Mouse (Mus musculus): Measurements from ENCODE around the gene Mecom. TPM values are rescaled to one million over a fixed set of nuclear protein-coding genes. Genes with fewer than 3 reads are reported as not detected.
A peak's percentile ranks its signal among the peaks of the same experiment; 100 is the strongest.

Mecom gene
- polyA plus RNA-seq, 1 experiment from 2014 or later, result 217 TPM

DNA sequence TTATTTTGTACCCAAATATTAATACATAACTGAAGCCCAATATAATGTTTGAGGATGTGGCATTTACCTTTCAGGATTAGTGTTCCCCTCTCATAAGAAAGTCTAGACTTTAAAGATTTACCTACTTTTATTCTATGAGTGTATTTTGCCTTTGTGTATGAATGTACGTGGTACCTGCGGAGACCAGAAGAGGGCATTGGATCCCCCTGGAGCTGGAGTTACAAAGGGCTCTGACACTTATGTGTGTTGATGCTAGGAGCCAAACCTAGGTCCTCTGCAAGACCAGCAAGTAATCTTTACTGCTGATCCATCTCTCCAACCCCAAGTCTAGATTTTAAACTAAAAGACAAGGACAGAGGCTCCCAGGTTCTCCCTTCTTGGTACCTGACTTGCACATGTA, 86.0 kb downstream of the Mecom start:
- Histone ChIP-seq H3K36me3 (peaks cover 24% of the 10 kb centered on the region), H3K4me1 (peaks cover 16% of the 10 kb centered on the region; the same call in 1 of the 2 replicates), H3K27ac (no peak overlapping the region), H3K27me3 (ENCODE audit: low read depth, poor library complexity, severe bottlenecking) (no peaks in the 10 kb centered on the region), H3K4me3 (no peak overlapping the region), H3K9me3 (replicated peaks) (no peaks in the 10 kb centered on the region)
- whole genome bisulfite sequencing, result 88% methylated on average over 2 of the region's 2 CpGs
- no peak for DNase-seq (ENCODE audit: low spot score)

DNA sequence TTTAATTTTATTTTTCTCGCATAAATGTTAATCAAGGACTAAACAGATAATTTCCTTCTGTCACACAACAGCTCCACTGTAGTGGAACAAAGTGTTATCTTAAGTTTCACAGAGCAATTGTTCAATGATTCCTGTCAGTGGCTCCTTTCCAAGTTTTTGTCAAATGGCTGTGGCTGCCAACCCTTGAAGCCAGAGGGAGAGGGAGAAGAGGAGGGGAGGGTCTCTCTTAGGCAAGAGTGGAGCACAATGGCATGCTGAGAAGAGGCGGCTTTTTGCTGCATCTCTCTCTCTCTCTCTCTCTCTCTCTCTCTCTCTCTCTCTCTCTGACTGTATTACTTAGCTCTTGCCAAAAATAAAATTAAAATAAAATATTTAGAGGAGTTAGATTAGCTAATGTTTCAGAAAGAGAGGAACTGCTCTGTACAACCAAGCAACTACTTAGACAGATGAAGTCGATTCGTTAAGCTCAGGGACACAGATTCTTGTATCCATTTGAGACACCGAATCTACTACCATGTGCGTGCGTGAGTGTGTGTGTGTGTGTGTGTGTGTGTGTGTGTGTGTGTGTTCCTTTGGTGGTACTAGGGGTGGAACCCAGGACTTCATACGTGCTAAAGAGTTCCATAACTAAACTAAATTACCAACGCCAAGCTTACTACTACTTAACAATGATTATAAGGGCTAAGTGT, 86.8 kb downstream of the Mecom start:
- H3K9me3 ChIP-seq (replicated peaks), result no peaks in the 10 kb centered on the region

DNA sequence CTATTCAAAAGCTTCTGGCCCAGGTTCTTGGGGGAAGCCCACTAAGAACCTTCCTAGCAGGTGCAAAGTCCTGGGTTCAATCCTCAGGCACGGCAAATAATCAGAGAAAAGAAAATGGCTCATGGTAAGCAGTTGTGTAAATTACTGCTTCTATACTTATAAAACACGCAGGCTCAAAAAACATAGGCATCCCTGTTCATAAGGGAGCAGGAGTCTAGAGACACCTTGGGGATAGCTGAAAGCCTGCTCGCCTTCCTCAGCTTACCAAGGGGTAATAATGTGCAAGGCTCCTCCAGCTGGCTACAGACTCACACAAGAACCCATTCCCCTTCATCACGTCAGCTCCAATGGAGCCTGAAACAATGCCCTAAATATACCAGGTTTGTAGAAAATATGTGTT, 88.2 kb downstream of the Mecom start:
- WGBS, result 88% methylated on average over 4 of the region's 4 CpGs
- no peak for DNase-seq (ENCODE audit: low spot score)
- H3K27me3 ChIP-seq (ENCODE audit: low read depth, poor library complexity, severe bottlenecking), result no peaks in the 10 kb centered on the region
- H3K4me1 ChIP-seq, result peaks cover 9% of the 10 kb centered on the region
- H3K4me3 ChIP-seq, result no peak overlapping the region
- peaks cover 20% of the 10 kb centered on the region for H3K36me3 ChIP-seq
- no peak overlapping the region for H3K27ac ChIP-seq
- no peaks in the 10 kb centered on the region for H3K9me3 ChIP-seq (replicated peaks)

More for the DNA sequence above, 86.8 kb downstream of the Mecom start:
- Histone ChIP-seq H3K36me3 (peaks cover 24% of the 10 kb centered on the region), H3K27me3 (ENCODE audit: low read depth, poor library complexity, severe bottlenecking) (no peaks in the 10 kb centered on the region), H3K27ac (no peak overlapping the region), H3K4me1 (peaks cover 16% of the 10 kb centered on the region; the same call in 1 of the 2 replicates), H3K4me3 (no peak overlapping the region)
- DNase-seq (ENCODE audit: low spot score), result no peak
- WGBS, result 91% methylated on average over 9 of the region's 9 CpGs

DNA sequence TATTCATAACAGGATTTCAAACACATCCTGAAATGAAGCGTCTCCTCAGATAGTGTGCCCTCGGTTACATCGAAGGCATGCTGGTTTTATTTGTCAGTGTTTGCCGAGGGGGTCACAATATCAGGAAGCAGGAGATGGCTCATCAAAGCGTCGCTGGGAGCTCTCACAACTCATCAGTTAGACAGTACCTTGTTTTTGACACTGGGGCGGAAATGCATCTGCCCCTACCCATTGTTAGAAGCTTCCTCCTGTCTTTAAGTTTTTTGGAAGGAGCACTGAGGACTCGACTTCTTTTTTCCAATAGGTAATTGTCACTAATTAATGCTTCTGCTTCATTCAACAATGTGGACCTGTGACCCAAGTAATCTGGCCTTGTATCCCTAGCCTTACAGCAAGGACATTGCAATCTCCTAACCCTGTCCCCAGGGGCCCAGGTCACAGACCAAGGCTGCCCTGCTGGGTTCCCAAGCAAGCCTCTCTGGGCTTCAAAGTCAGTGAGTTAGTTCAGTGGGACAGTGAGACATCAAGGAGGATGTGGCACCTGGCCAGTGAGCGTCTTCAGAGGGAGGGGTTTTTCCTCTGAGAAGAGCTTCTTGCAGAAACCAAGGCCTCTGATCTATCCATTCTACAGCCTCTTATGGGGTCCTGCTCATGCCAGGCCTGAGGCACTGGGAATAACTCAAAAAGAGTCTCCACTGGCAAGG, 89.7 kb downstream of the Mecom start:
- 59% methylated on average over 9 of the region's 9 CpGs for WGBS
- no peak for DNase-seq (ENCODE audit: low spot score)
- H3K4me1 ChIP-seq, result peaks cover 24% of the 10 kb centered on the region

DNA sequence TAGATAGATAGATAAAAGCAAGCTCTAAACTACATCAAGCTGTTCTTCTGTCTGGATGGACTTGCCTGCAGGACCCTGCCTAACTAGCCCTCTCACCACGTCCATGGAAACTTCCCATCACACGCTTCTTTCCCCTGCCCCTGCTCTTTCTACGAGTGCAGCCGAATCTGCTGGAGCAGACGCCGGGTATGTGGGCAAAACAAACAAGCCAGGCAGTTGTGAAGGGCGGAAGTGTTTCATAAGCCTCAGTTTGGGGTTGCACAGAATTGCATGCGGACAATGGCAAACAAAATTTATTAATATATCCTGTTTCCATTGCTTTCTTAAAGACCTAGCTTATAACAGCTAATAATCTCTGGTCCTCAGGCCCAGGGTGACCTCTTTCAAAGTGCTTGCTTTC, 91.9 kb downstream of the Mecom start:
- 76% methylated on average over 8 of the region's 8 CpGs for WGBS
- DNase-seq (ENCODE audit: low spot score), result no peak
- no peak overlapping the region for H3K4me3 ChIP-seq
- peaks cover 32% of the 10 kb centered on the region for H3K4me1 ChIP-seq
- 0 out of 2 replicates have a peak, but pooled peaks cover 2% of the 10 kb centered on the region for H3K36me3 ChIP-seq
- H3K27me3 ChIP-seq (ENCODE audit: low read depth, poor library complexity, severe bottlenecking), result no peaks in the 10 kb centered on the region
- H3K27ac ChIP-seq, result no peak overlapping the region
- no peaks in the 10 kb centered on the region for H3K9me3 ChIP-seq (replicated peaks)

More for the DNA sequence above, 89.7 kb downstream of the Mecom start:
- Histone ChIP-seq H3K9me3 (replicated peaks) (no peaks in the 10 kb centered on the region), H3K4me3 (no peak overlapping the region), H3K36me3 (peaks cover 8% of the 10 kb centered on the region), H3K27me3 (ENCODE audit: low read depth, poor library complexity, severe bottlenecking) (no peaks in the 10 kb centered on the region), H3K27ac (no peak overlapping the region)

DNA sequence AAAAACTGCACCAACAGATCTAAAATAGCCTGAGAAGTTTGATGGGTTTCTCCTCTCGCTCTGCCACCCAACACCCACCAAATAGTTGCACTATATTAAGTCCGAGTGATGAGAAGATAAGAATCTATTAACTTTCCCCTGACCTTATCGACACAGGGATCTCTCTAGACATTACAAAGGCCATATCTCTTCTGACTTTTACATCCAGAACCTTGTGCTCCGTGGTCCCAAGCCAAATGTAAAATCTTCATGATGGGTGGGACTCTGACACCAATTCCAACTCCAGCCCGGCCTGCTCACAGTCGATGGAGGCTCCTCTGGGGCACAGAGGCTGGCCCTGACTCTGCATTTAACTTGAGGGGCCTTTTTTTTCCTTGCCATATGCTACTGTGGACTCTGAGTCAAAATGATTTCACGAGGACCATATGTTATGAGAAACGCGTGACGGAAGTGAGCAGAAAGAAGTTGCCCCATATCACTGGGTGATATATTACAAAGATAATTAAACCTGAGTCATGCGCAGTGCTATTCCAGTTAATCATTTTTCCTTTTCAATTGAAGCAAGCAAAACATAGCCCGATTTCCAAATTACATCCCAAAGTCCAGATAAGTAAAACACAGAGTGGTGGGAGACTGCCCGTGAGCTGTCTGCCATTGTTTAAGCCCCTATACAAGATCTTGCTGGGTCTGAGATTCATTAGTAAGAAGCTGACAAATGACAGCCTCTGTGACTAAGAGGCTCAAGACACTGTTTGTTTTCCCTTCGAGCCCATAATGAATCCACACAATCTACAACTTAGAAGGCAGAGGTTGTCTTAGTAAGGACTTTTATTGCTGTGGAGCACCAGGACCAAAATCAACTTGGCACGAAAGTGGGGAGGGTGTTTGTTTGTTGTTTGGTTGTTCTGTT, 94.0 kb downstream of the Mecom start:
- H3K36me3 ChIP-seq, result peaks cover 14% of the 10 kb centered on the region
- H3K27ac ChIP-seq, result peak overlapping the region; percentile 56
- no peaks in the 10 kb centered on the region for H3K9me3 ChIP-seq (replicated peaks)
- WGBS, result 47% methylated on average over 15 of the region's 15 CpGs
- H3K4me3 ChIP-seq, result no peak overlapping the region
- DNase-seq (ENCODE audit: low spot score), result peak; percentile 39
- peaks cover 32% of the 10 kb centered on the region for H3K4me1 ChIP-seq
- H3K27me3 ChIP-seq (ENCODE audit: low read depth, poor library complexity, severe bottlenecking), result no peaks in the 10 kb centered on the region

DNA sequence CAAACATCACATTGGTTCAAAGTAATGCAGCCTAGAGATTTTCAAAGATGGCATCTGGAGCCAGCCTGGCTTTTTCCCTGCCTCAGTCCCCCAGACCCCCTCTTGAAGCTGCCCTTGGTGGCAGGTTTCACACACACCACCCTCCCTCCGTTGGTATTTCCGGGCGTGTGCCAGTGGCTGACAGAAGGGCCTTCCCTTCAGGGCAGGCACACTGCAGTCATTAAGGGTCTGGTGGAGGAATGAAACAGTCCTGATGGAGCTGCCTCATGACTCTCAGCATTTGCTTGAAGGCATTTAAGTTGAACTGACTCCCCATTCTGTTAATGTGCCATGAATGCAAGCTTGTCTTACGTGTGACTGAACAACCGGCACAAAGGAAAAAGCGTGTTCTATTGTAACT, 94.8 kb downstream of the Mecom start:
- H3K9me3 ChIP-seq (replicated peaks), result no peaks in the 10 kb centered on the region
- 70% methylated on average over 6 of the region's 6 CpGs for WGBS
- peaks cover 25% of the 10 kb centered on the region for H3K4me1 ChIP-seq
- DNase-seq (ENCODE audit: low spot score), result peak; percentile 39
- H3K36me3 ChIP-seq, result peaks cover 18% of the 10 kb centered on the region
- peak overlapping the region; percentile 66 for H3K27ac ChIP-seq
- no peak overlapping the region for H3K4me3 ChIP-seq
- no peaks in the 10 kb centered on the region for H3K27me3 ChIP-seq (ENCODE audit: low read depth, poor library complexity, severe bottlenecking)

DNA sequence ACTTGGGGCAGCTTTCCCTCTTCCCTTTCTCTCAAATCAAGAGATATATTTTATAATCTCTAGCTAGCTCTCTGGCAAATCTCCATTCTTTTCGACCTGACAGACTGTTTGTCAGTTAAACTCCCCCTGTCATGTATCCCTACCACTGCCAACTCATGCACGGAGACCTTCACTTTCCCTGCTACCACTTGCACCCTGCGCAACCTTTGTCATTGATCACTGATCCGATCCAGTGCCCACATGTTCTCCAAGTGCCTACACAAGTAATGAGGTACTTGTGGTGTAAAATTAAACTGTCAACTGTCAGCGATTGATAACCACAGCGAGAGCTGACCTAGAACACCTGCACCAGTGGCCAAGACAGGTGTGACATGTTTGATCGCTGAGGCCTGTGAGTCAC, 95.3 kb downstream of the Mecom start:
- H3K27me3 ChIP-seq (ENCODE audit: low read depth, poor library complexity, severe bottlenecking), result no peaks in the 10 kb centered on the region
- H3K9me3 ChIP-seq (replicated peaks), result no peaks in the 10 kb centered on the region
- H3K4me1 ChIP-seq, result peaks cover 25% of the 10 kb centered on the region
- DNase-seq (ENCODE audit: low spot score), result no peak
- peak overlapping the region; percentile 66 for H3K27ac ChIP-seq
- 67% methylated on average over 7 of the region's 7 CpGs for WGBS
- H3K4me3 ChIP-seq, result no peak overlapping the region
- peaks cover 18% of the 10 kb centered on the region for H3K36me3 ChIP-seq

DNA sequence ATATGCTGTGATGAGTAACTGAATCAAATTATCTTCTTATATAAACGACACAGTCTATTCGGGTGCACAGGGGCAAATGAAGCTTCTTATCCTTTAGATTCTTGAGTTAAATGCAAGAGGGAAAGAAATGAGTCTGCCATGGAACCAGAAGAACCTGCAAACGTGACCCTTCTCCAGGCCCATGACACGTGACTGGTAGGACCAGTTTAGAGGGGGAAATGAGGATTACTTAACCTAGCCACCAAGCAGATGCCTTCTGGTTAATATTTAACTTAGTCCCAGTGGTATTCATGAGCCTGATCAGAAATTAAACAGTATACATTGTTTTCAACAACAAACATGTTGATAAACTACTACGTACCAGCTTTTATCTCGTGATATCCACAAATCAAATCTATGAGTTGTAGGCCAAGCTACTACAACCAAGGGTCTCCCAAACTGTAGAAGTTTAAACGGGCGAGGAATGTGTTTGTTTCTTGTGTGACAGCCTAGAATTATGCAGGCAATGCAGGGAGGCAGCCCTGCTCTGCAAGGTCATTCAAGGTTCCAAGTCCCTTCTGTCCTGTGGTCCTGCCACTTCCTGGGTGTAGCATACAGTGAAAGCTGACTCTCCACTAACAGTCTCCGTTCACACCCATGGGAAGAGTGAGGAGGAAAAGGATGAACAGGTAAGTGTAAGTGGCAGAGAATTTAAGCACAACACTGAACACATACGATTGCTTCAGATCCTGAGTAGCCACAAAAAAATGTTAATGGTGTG, 97.4 kb downstream of the Mecom start:
- no peak overlapping the region for H3K27ac ChIP-seq
- H3K36me3 ChIP-seq, result peaks cover 25% of the 10 kb centered on the region
- WGBS, result 86% methylated on average over 10 of the region's 10 CpGs
- no peak overlapping the region for H3K4me3 ChIP-seq
- no peak for DNase-seq (ENCODE audit: low spot score)
- H3K9me3 ChIP-seq (replicated peaks), result no peaks in the 10 kb centered on the region
- peaks cover 32% of the 10 kb centered on the region for H3K4me1 ChIP-seq
- H3K27me3 ChIP-seq (ENCODE audit: low read depth, poor library complexity, severe bottlenecking), result no peaks in the 10 kb centered on the region

DNA sequence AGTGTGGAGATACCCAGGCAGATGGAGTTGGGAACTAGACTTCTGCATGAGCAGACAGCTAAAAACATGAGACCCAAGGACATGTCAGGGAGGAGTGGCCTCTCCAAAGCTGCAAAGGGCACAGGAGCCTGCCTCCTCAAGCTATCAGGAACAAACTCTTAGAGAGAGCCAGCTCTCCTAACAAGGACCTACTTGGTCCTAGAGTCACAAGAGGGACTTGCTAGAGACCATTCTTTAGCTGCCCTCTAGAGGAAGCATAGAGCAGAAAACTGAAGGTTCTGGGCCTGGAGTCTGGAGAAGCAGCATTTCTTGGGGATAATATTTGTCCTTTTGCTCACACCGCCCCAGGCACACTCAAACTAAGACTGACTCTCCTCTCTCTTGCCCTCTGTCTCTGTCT, 99.2 kb downstream of the Mecom start:
- no peaks in the 10 kb centered on the region for H3K27me3 ChIP-seq (ENCODE audit: low read depth, poor library complexity, severe bottlenecking)
- WGBS, result 79% methylated on average over 1 of the region's 1 CpGs
- H3K36me3 ChIP-seq, result peaks cover 25% of the 10 kb centered on the region
- no peaks in the 10 kb centered on the region for H3K9me3 ChIP-seq (replicated peaks)
- no peak for DNase-seq (ENCODE audit: low spot score)
- no peak overlapping the region for H3K4me3 ChIP-seq
- H3K4me1 ChIP-seq, result peaks cover 23% of the 10 kb centered on the region
- no peak overlapping the region for H3K27ac ChIP-seq

DNA sequence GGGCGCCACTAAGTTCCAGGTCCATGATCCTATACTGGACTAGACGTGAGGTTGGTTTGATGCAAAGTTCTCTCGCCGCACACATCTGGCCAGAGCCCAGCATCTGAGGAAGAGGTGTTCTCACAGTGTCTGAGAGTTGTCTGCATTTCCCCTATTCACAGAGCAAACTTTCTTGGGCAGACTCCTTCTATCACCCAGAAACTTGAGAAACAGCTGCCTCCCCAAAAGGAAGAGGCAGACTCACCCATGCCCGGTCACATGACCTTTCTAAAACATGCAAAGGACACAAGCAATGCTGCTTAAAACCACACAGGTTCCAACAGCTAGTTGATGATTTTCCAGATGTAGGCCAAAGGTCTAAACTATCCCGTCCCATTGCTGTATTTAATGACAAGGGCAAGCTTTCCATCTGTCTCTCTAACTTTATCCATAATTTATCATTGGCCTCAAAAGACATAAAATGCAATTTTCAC, 101.8 kb downstream of the Mecom start:
- 90% methylated on average over 6 of the region's 6 CpGs for WGBS

More for the DNA sequence above, 101.8 kb downstream of the Mecom start:
- Histone ChIP-seq H3K36me3 (peaks cover 34% of the 10 kb centered on the region), H3K27ac (peak overlapping the region; percentile 20; the same call in 1 of the 2 replicates), H3K4me1 (peaks cover 10% of the 10 kb centered on the region), H3K9me3 (replicated peaks) (no peaks in the 10 kb centered on the region), H3K4me3 (no peak overlapping the region), H3K27me3 (ENCODE audit: low read depth, poor library complexity, severe bottlenecking) (no peaks in the 10 kb centered on the region)
- no peak for DNase-seq (ENCODE audit: low spot score)

Measured in limb, embryonic 10.5 days (tissue).